Mouse (Mus musculus): Measurements from ENCODE around the gene Atf6.

Gene Atf6

DNA sequence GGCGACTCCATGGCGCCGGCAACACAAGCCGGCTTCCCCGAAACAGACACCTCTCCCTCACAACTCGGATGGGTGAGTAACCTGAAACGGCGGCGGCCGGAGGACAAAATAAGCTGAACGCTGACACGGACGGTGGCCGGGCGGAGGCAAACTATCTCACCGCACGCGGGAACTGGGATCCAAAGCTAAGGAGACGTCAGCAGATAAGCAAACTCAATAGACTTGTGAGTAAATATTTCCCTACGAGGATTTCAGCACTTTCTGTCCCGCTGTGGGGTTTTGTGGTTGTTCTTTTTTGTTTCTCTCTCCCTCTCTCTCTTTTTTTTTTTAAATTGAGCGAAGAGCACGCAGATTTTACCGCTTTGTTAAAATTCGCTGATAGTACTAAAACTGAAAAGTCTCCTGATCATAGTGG, at the start of gene Atf6:
Gene Atf6, minus strand, starts transcription at position 81 of the 415 bp plus-strand sequence.
- peak; percentile 93 for DNase-seq (ENCODE audit: low read depth, low spot score)

DNA sequence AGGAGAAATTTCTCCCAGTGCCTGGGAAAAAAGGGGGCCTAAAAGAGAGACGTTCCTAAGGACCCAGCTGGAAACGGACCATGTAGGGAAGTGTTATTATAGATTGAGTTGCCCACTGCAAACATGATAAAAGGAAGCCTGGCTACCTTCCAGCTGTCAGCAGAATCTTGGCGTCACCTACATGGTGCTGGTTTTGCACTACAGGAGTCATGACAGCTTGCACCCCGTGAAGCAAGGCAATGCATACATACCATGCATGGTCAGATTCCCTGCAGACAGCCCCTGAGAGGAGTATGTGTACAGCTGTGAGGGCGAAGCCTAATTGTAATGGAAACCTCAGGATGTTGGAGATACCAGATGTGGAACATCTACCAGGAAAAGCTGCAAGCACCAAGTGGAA, 48.1 kb upstream of the Atf6 start:
- no peak for DNase-seq (ENCODE audit: low read depth, low spot score)

DNA sequence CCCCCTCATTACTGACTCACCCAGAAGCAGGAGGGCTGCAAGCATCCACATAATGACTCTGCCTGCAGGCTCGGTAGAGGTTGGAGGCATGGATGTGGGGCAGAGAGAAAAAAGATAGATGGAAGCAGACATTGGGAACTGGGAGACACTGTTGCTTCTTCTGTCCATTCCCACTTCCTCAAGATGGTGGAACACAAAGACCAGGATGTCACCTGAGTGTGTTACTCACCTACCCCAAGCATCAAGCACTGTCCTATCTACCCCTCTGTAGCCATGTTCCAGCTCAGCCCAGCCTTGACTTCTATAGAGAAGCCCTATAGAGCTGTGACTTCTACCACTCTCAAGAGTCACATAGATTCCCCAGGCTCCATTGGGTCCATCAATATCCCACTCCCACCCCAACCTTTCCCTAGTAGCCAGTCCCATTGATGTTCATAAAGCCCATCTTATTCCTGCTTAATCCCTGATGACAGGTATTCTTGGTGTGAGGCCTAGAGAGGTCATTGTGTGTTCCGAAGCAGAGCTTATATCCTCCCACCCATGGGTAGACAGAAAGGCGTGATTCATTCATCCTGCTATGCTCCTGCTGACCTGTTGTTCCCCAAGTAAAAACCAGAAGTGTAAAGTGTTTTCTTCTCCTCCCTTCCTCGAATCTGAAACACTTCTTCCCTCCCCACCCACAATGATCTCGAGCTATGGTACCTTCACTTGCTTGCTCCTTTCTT, 45.5 kb upstream of the Atf6 start, which contains the start of gene Fcrlb:
Gene Fcrlb, minus strand, starts transcription at position 51 of the 725 bp plus-strand sequence.
- DNase-seq (ENCODE audit: low read depth, low spot score), result no peak

DNA sequence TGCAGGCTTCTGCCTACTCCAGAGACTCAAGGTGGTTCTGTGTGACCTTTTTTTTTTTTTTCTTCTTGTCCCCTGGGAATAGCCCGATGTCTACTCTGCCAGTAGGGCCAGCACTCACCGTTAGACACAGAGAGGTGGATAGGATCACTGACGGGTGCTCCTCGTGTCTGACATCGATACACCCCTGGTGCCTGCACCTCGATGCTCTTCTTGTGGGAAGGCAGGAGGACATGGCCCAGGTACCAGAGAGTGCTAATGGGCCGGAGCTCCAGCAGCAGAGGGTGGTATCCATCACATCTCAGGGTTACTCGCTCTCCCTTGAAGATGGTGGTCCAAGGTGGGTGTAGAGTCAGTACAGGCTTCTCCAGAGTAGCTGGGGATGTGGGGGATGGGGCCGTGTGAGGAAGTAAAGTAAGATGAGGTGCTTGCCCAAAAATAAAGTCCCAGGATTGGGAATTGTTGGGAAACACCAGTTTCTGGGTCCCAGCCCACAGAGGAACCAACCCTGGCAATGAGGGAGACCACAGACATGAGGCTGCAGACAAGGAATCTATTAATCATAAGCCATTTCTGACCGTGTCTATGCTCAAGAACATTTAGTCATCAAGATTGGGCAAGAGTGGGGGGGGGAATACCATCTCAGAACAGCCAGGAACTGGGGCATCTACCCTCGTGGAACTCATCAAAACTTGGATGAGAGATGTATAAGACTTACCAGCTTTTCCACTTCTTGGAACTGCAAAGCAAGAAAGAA, 44.5 kb upstream of the Atf6 start:
- no peak for DNase-seq (ENCODE audit: low read depth, low spot score)

DNA sequence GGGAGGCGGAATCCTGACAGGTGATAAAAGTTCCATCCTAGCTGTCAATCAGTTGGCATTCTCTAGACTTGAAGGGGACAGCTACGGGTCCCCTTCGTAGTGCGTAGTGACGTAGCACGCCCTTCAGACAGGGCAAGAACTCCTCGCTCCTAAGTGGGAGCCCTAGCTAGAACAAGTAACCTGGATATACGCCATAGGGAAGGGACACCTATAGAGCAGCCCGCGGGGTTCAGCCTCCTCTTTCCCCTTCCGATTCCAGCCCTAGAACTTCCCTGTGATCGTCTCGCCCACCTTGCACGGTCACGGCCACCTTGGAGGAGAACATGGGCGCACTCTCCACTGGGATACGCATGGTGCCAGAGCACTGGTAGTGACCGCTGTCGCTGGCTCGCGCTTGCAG, 40.8 kb upstream of the Atf6 start:
- no peak for DNase-seq (ENCODE audit: low read depth, low spot score)

DNA sequence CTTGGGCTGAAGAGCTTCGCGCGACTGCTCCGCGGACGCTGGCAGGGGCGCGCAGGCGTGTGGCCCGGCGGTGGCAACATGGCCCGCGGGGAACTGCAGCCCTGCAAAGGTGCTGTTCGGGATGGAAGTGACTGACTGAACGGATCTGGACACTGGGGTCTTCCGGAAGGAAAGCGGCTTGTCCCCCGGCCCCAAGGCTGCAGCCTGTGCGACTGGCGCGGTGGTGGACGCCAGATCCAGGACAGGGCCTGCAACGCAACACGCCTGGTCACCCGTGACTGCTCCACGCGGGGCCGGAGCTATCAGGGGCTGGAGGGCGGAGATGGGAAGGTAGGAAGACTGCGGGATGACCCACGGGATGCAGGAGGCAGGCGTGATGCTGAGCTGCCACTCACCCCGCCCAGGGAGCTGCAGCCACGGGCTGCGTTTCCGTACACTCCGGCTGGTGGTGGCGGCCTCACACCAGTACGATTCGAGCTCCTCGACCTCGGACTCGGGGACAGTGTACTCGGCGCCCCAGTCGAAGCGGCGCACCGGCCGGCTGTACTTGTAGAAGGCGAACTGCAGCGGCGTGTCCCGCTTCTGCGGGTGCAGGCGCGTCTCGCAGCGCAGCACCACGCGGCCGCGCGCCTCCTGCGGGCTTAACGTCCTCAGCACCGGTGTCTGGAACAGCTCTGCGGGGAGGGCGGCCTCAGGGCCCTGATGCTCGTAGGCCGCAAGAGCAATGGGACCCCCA, 40.1 kb upstream of the Atf6 start:
- DNase-seq (ENCODE audit: low read depth, low spot score), result no peak

DNA sequence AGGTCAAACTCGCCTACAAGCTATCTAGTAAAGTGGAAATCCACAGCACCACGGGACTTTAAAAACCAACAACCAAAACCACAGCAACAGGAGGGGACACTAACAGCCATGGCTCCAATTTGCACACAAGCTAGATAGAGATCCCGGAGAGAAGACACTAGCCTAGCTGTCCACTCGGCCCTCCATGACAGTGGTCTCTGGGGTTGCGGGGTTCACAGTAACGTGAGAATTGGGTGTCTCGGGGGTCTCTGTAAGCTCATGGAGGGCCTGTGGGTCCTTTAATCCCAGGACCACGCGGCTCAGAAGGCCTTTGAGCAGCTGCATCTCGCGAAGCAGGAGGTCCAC, 39.5 kb upstream of the Atf6 start:
- DNase-seq (ENCODE audit: low read depth, low spot score), result no peak

DNA sequence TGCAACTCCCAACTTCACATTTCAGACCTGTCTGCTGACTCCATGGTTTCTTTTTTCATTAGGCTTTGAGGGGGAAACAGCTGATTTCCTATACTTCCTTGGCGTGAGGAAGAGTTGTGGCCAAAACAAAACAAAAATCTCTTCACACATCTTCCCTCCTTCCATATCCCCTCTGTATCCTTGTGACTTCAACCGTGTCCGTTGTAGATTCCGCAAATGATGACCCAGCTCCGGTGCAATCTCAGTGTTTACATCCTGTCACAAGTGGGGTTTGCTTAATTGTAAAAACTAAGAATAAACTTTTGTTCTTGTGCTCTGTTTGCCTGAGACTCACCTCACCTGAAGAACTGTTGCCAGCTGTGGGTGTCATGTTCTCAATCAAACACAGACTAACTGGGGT, 35.9 kb upstream of the Atf6 start:
- DNase-seq (ENCODE audit: low read depth, low spot score), result no peak

DNA sequence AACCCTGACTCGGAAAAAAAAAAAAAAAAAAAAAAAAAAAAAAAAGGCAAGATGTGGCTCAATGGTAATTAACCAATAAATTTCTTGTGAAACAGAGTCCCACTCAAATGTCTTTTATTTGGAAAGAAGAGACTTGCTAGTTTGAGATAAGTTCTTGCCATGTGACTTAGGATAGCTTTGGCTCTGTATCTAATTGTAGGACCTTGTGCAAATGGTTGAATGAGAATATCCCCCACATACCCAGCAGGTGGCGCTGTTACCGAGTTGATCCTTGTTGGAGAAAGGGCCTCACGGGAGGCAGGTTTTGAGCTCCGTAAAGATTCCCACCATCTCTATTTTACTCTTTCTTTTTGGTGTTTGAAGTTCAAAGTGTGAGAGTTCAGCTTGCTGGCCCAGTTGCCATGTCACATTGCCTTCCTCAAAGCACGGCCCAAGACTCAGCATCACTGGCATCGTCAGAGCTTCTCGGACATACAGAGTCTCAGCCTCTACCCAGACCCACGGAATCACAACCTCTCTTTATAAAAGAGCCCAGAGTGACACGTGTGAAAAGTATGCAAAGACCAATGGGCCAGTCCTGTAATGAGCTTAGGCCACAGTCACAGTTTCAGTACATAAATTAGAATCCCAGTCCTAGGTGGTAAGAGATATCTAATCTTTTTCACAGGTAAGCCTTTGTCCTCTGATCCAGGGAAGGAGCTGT, 34.1 kb upstream of the Atf6 start:
- peak; percentile 50 for DNase-seq (ENCODE audit: low read depth, low spot score)

DNA sequence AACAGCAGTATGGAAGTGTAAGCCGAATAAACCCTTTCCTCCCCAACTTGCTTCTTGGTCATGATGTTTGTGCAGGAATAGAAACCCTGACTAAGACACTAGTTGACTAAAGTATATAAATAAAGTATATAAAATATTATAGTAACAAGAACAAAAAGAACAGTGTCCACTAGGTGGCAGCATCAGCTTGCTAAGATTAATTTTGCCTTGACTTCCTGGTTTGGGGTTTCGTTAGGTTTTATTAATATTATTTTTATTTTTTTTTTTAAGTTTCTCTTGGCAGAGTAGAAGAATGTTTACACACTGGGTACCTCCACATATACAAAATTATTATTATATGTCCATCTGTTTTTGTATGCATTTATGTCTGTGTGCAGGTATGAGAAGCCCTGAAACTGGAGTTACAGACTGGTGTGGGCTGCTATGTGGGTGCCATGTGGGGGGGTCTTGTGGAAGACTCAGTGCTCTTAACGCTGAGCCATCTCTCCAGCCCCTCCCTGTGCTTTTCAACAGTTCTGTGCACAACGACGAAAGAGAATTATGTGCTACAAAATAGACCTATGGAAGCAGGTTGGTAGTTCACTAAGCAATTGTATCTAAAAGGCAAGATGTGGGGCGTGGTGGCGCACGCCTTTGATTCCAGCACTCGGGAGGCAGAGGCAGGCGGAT, 33.4 kb upstream of the Atf6 start:
- DNase-seq (ENCODE audit: low read depth, low spot score), result peak; percentile 44

DNA sequence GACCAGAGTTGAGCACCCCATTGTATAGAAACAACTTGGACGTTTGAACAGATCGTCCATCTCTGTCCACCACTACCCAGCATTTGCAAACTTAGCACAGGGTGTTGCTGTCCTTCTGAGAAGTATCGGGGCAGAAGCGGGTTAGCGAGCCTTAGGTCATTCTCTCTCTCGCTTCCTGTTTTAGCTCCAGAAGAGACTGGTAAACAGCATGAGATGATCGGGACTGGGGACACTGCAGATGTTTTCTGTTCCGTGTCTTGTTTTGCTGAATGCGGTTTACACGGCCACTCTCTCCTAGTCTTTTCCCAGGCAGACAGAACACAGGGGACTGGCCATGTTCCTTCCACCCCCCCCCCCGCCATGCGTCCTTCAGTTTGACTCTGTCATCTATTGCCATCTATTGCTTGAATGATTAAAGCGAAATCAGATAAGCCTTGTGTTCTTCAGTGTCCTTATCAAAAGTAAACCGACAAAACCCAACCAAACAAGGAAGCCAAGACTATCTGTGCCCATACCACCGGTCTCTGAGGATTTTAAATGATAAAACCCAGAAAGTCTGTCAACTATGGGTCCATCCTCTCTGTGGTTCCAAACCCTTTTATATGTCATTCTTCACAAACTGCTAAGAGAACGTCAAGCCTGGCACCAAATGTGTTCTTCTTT, 31.0 kb upstream of the Atf6 start:
- DNase-seq (ENCODE audit: low read depth, low spot score), result peak; percentile 31

DNA sequence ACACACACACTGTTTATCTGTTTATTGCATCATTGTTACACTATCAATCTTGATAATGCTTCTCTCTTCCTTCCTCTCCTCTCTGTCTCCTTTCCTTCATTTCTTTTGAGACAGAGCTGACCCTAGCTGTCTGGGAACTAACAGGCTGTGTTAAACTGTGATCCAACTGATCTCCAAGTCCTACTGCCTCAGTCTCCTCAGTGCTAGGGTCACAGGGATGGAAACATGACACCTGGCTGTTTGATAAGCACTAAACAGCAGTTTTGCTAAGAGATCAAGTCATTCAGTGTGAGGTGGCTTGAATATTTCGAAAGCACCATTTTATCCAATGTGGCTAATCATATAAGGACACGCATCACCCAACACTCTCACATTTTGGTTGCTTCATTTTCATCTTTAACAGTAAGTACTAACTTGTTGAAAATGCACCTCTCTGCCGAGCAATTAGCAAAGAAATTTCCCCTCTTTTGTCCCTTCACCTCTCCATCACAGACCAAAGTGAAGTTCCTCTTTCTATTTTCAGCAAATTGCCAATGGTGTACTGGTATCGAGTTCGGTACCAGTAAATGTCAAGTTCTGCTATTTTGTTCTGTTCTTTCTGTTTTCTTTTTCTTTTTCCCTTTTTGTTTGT, 29.2 kb upstream of the Atf6 start:
- no peak for DNase-seq (ENCODE audit: low read depth, low spot score)

DNA sequence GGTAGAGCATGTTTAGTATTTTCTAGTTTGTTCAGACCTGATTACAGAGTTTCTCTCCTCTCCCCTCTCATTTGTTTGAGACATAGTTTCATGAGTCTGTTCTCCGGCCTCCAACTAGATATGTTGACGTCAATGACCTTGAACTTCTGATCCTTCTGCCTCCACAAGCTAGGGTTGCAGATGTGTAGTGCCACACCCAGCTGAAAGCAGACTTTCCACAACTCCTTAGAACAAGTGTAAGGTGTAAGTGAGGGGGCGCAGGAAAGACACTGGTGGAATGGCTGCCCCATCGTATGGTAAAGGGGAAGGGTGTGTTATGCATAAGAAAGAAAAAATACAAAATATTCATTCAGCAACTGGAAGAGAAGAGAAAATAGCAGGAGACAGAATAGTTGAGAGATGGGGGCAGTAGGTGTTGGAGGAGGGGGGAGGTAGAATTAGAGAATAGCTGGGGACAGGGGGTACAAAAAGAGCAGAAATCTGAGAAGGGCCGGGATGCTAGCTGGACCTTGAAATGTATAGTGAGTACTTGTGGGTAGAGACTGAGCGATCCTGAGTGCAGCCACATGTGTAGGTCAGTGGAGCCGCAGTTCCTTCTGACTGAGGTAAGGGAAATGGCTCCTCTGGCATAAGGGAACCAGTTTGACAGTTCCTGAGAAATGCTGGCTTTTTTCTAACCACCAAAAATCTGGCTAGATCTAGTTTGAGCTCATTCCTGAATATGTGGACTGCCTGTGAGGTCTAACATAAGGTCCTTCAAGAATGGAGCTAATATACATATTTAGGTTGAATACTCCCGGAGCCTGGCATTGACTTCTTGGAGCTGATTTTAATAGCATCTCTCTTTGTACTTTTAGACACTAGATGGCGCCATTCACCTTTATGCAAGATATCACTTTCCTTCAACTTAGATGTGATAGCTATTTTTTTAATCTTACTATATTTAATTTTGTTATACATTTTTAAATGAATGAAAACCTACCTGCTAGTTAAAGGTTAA, 27.3 kb upstream of the Atf6 start:
- DNase-seq (ENCODE audit: low read depth, low spot score), result peak; percentile 46

DNA sequence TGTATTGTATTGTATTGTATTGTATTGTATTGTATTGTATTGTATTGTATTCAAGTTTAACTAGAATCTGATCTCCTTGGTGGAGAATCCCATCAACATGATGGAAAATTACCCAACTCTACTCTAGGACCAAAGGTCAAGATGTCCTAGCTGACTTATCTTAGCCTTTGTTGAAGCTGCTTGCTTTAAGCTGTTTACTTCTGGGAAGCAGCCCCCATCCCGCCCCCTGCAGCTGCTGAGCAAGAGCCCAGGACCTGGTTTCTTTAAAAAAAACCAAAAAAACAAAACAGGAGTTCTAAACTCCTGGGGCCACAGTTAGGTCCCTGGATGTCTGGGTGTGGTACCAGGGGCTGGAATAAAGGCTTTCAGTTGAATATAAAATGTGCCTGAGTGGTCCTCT, 24.7 kb upstream of the Atf6 start:
- no peak for DNase-seq (ENCODE audit: low read depth, low spot score)

DNA sequence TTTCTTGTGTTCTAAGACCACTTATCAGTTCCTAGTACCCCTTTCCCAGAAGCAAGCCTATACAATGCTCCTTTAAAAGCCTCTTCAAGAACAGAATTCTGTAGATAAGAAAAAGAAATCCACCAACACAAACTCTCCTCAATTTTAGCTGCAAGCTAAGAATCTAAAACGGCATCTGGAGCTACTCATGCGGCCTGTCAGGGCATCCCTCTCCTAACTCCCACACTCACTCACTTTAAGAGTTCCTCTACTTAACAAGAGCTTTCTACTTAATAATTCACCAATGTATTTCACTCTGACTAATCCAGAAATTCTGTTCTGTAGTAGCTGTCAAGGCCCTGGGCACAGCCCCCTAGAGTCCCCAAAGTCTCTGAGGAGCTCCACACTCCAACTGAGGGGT, 24.1 kb upstream of the Atf6 start:
- DNase-seq (ENCODE audit: low read depth, low spot score), result no peak

DNA sequence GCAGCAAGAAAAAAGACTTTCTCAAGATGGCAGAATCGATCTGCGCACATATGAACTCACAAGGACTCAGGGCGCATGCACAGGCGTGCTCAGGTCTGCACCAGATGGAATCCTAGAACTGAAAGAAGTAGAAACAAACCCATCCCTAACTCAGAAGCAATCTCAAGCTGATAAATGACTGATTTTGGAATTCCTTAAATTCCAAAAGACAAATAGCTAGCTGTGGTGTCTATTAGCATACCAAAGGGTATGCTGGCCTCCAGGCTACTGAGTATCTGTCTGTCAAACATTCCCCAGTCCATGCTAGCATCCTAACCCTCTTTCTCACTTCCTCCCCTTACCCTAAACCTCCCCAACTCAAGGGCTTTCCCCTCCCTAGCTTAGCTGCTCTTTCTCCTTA, 21.7 kb upstream of the Atf6 start:
- no peak for DNase-seq (ENCODE audit: low read depth, low spot score)

DNA sequence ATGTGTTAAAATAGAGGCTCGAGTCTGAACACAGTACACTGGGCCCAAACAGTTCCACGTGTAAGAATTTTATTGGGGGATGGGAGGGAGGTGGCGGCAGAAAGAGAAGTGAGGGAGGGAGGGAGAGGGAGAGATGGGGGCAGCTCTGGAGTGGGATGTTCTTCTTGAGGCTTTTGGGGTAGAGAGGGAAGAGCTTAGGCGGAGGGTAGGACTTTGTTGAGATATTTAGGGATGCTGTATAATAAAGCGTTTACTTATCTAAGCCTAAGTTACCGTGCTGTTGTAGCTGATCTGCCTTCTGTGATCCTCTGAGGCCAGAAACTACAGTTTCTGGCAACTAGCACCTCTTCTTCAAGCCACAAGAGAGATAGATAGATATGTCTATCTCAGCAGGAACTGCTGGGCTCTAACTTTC, 18.5 kb upstream of the Atf6 start:
- no peak for DNase-seq (ENCODE audit: low read depth, low spot score)

DNA sequence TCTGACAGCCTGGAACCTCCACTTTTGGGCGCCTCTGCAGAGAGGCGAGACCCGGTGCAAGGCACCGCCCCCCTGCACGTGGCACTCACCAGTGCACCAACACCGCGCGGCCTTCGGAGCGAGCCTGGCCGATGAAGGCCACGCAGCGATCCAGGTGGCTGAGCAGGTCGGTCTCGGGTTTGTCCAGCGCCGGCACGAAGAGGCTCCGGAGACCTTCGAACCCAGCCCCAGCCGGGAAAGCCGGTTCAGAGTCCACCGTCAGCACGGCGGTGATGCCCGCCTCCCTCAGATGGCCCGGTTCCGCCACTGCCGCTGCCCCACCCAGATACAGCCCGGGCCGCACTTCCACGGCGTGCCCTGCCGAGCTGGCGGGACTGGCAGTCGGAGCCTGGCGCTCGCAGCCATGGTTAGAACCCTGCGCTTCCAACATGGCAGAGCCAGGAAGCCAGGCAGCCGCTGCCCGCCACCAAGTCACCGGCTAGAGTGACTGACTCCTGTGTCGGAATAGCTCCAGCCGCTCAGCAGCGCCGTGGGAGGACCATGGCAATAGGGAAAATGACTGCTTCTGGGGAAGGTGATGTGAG, 17.5 kb upstream of the Atf6 start, which contains the start of the genes Gm26620 and Dusp12:
Gene Gm26620, plus strand, starts transcription at position 88 of the 584 bp plus-strand sequence.
Gene Dusp12, minus strand, starts transcription at position 563 of the 584 bp plus-strand sequence.
- DNase-seq (ENCODE audit: low read depth, low spot score), result peak; percentile 94

DNA sequence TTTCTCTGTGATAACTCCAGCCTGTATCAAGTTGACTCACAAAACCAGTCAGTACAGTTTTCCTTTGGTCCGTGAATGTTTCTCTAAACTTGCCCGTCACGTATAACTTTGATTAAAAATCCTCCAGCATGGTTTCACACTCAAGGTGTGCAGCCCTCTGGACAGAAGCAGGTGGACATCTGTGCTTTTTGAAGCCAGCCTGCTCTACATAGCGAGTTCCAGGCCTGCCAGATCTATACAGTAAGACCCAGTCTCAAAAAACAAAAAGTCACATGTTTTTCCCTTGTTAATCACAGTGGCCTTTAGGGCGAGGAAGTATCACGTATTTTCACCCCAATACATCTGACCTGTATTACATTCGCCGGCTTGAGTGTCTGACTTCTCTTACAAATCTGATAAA, 16.8 kb upstream of the Atf6 start:
- DNase-seq (ENCODE audit: low read depth, low spot score), result no peak
